Mouse (Mus musculus) heart, adult 2 months (tissue): ENCODE results near the gene Gm20388. TPM values are rescaled to one million over a fixed set of nuclear protein-coding genes. Genes with fewer than 3 reads are reported as not detected.

Experiments used
- DNase-seq, 2 experiments: peaks; one replicate each; pipeline ENCODE4 v3.0.0; 2021
- H3K27ac ChIP-seq: fragments of 200-600 bp; 2 replicates; pipeline ENCODE4 v1.8.1; 2022
- H3K27me3 ChIP-seq: fragments of 200-500 bp; 2 replicates; pipeline ENCODE4 v1.6.1; 2012; ENCODE audit warnings: mild to moderate bottlenecking, low read length, inconsistent platforms, mixed read lengths; ENCODE audit not compliant: control insufficient read depth, insufficient read depth
- H3K36me3 ChIP-seq: fragments of 200-500 bp; 2 replicates; pipeline ENCODE4 v1.6.1; 2012; ENCODE audit warnings: low read length, inconsistent platforms; ENCODE audit not compliant: control insufficient read depth, insufficient read depth
- H3K4me1 ChIP-seq: fragments of 200-500 bp; 2 replicates; pipeline ENCODE4 v1.6.1; 2011; ENCODE audit warnings: low read length; ENCODE audit not compliant: control insufficient read depth, insufficient read depth
- H3K4me3 ChIP-seq: fragments of 200-600 bp; 2 replicates; pipeline ENCODE4 v1.8.1; 2022
- H3K79me2 ChIP-seq: fragments of 200-500 bp; replicated peaks from 2 replicates; pipeline ENCODE4 v1.6.1; 2012; ENCODE audit warnings: mild to moderate bottlenecking, inconsistent platforms, low read length, moderate library complexity, mixed read lengths; ENCODE audit not compliant: control insufficient read depth, insufficient read depth
- H3K9ac ChIP-seq: fragments of 200-500 bp; 2 replicates; pipeline ENCODE4 v1.6.1; 2012; ENCODE audit warnings: low read depth, mild to moderate bottlenecking, control low read depth, inconsistent platforms, low read length, mixed read lengths
- CTCF ChIP-seq: fragments of 200-600 bp; IDR thresholded peaks from 2 replicates; pipeline ENCODE4 v1.8.1; 2022; ENCODE audit warnings: antibody characterized with exemption, mild to moderate bottlenecking, moderate library complexity
- EP300 ChIP-seq: fragments of 200-500 bp; IDR thresholded peaks from 2 replicates; pipeline ENCODE4 v1.6.1; 2011; ENCODE audit warnings: low read depth, low read length, control low read depth; ENCODE audit not compliant: insufficient read depth
- POLR2A ChIP-seq: fragments of 200-500 bp; IDR thresholded peaks from 2 replicates; pipeline ENCODE4 v1.6.1; 2011; ENCODE audit warnings: mild to moderate bottlenecking, low read depth, low read length, control low read depth; ENCODE audit not compliant: insufficient read depth
- WGBS: fragments of 180-500 bp; shearing (Covaris S2); methylation state at CpG from one replicate; pipeline ENCODE4 v1.1.7; 2018; 5-methylcytosine and 5-hydroxymethylcytosine counted together
- intact Hi-C: fragments of 180-260 bp; cut with DNase I; formaldehyde crosslinking; loops from one replicate; pipeline ENCODE4 v1.15.1; 2025
- polyA plus RNA-seq: library from polyadenylated mRNA; depleted of rRNA; stranded (reverse); fragments of >200 nt; gene quantifications from 2 replicates; pipeline ENCODE4 v1.2.3, GENCODE M21; 2012
- total RNA-seq, 2 experiments: library from RNA; stranded (reverse); gene quantifications; 2 replicates each; pipeline ENCODE4 v1.2.3; 2021

The Gm20388 gene
- total and polyA plus RNA-seq, 3 experiments: 1.8 to 32.3 TPM; not detected in 1

DNA sequence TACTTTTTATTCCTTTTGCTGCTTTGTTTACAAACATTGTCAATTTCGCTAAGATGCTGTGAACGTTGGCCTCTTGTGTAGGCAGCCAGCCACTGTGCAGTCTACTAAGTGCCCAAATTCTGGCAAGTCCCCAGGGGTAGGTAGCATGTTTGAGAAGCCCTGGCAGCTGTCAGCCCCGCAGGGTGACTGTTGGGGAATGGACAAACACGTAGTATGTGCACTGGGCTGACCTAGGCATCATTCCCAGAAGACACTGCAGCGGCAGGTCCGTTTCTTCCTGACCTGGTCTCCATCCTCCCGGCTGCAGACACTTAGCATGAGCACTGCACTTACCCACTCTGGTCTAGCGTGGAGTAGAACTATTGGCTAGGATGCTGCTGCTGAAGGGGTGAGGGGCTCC lies 2093.0 kb downstream of the Gm20388 start:
- peak; percentile 46 to 59 for DNase-seq
- Histone ChIP-seq H3K4me1 (no peaks in the 10 kb centered on the region), H3K79me2 (no peaks in the 10 kb centered on the region), H3K27ac (no peak overlapping the region), H3K4me3 (no peak overlapping the region), H3K9ac (no peak overlapping the region), H3K36me3 (no peaks in the 10 kb centered on the region), H3K27me3 (no peaks in the 10 kb centered on the region)
- WGBS: 64% methylated on average over 8 of the region's 8 CpGs
- no peak for TF ChIP-seq CTCF
- no peak for TF ChIP-seq POLR2A
- TF ChIP-seq EP300: no peak
- intact Hi-C loops: no loop called here

DNA sequence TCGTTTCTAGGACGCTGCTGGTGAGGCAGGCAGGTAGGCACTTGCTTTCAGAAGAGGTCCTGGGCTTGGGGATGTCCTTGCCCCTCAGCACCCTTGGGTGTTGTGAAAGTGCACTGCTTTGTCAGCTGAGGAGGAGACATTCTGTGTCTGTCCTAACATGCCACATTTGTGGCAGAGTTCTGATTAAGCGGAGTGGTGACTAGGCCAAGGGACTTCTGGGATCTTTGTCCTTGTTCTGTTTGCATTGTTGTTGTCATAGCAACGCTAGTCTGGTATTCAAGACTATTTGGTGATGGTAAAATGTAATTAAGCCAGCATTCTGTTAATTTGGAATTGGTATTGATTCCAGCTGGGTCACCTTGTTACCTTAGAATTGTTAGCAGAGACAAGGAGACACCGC lies 2093.5 kb downstream of the Gm20388 start:
- no peaks in the 10 kb centered on the region for H3K79me2 ChIP-seq
- 80% methylated on average over 5 of the region's 5 CpGs for WGBS
- no peaks in the 10 kb centered on the region for H3K27me3 ChIP-seq
- no peaks in the 10 kb centered on the region for H3K36me3 ChIP-seq
- no peak overlapping the region for H3K27ac ChIP-seq
- TF ChIP-seq EP300 (no peak), CTCF (no peak), POLR2A (no peak)
- DNase-seq: no peak
- H3K4me1 ChIP-seq: no peaks in the 10 kb centered on the region
- H3K4me3 ChIP-seq: no peak overlapping the region
- H3K9ac ChIP-seq: no peak overlapping the region
- intact Hi-C loops: no loop called here

DNA sequence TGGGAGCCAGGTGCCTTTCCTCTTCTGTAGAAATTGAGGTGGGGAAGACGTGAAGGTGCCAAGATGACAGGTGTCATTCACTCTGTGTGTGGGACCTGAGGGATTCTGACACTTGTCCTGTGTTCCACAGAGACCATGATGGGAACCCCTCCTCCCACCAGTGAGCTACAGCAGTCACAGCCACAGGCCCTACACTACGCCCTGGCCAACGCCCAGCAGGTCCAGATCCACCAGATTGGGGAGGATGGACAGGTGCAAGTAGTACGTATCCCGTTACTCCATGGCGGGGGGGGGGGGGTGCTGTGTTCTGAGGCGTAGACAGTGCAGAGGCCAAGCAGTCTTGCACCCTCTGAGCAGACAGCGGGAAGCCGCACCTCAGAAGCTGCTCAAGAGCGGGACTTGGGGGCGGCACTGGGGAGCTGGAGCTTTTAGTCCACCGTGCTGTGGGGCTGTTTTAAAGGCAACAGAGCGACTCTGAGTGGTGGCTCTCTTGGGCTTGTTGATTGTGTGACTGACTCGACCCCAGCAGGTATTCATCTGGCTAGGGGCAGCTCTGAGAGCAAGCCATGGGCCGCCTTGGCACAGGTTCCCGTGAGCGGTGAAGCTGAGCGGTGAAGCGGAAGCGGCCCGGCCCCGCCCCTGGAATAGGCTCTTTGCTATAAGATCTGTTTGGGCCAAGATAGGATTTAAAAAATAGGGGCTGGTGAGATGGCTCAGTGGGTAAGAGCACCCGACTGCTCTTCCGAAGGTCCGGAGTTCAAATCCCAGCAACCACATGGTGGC lies 2095.0 kb downstream of the Gm20388 start:
- Histone ChIP-seq H3K4me1 (no peaks in the 10 kb centered on the region), H3K27ac (no peak overlapping the region), H3K9ac (no peak overlapping the region), H3K4me3 (no peak overlapping the region), H3K36me3 (no peaks in the 10 kb centered on the region), H3K27me3 (no peaks in the 10 kb centered on the region), H3K79me2 (no peaks in the 10 kb centered on the region)
- no peak for DNase-seq
- 95% methylated on average over 25 of the region's 25 CpGs for WGBS
- TF ChIP-seq EP300 (no peak), CTCF (no peak), POLR2A (no peak)
- intact Hi-C loops: no loop called here

DNA sequence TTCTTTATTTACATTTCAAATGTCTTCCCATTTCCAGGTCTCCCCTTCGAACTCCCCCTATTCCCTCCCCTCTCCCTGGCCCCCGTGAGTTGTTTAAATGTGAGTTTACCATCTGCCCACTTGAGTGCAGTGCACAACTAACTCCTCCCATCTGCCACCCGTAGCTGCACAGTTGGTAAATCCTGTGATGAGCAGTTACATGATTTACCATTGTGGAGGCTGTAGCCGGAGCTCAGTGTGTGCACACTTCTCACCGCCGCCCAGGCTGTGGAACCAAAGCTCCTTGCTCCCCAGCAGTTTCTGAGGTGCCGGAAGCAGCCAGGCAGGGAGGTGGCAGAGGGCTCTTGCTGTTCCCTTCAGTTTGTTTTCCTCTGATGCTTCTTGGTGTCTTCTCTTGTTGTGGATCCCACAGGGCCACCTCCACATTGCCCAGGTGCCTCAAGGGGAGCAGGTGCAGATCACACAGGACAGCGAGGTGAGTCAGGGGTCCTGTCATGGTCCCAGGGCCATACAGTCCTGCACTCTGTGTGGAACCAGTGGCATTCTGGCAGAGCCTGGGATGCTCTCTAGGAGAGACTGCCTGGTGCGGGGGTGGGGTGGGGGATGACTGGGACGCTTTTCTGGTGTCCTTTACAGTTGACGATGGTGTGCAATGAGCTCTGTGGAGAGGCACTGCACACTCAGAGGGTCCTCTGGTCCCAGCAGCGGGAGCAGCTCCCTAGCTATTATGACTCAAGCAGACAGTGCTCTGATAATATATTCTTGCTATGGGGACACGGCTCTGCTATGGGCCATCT lies 2096.2 kb downstream of the Gm20388 start:
- no peak for TF ChIP-seq CTCF
- no peak for TF ChIP-seq POLR2A
- no peak for TF ChIP-seq EP300
- no peaks in the 10 kb centered on the region for H3K36me3 ChIP-seq

GRCm38 (mm10) chr8:122008395-122008794 lies 2097.8 kb downstream of the Gm20388 start:
- H3K36me3 ChIP-seq: no peaks in the 10 kb centered on the region
- TF ChIP-seq EP300: no peak
- TF ChIP-seq POLR2A: no peak
- TF ChIP-seq CTCF: no peak

More for the DNA sequence above, 2096.2 kb downstream of the Gm20388 start:
- no peaks in the 10 kb centered on the region for H3K27me3 ChIP-seq
- no peaks in the 10 kb centered on the region for H3K4me1 ChIP-seq
- no peak overlapping the region for H3K4me3 ChIP-seq
- no peak overlapping the region for H3K9ac ChIP-seq
- no peaks in the 10 kb centered on the region for H3K79me2 ChIP-seq
- WGBS: 93% methylated on average over 13 of the region's 13 CpGs
- no peak for DNase-seq
- intact Hi-C loops: no loop called here
- H3K27ac ChIP-seq: no peak overlapping the region

GRCm38 (mm10) chr8:122010638-122011037 lies 2100.0 kb downstream of the Gm20388 start:
- no peaks in the 10 kb centered on the region; the same call in 1 of the 2 replicates for H3K4me1 ChIP-seq
- DNase-seq: no peak
- no peak overlapping the region for H3K27ac ChIP-seq
- no peaks in the 10 kb centered on the region for H3K79me2 ChIP-seq
- intact Hi-C loops: no loop called here
- no peaks in the 10 kb centered on the region for H3K27me3 ChIP-seq
- H3K36me3 ChIP-seq: no peaks in the 10 kb centered on the region
- TF ChIP-seq POLR2A (no peak), CTCF (no peak), EP300 (no peak)
- WGBS: 64% methylated on average over 5 of the region's 5 CpGs
- H3K4me3 ChIP-seq: no peak overlapping the region
- H3K9ac ChIP-seq: no peak overlapping the region

More at GRCm38 (mm10) chr8:122008395-122008794, 2097.8 kb downstream of the Gm20388 start:
- Histone ChIP-seq H3K27me3 (no peaks in the 10 kb centered on the region), H3K79me2 (no peaks in the 10 kb centered on the region), H3K27ac (no peak overlapping the region), H3K9ac (no peak overlapping the region), H3K4me1 (no peaks in the 10 kb centered on the region), H3K4me3 (no peak overlapping the region)
- intact Hi-C loops: no loop called here
- WGBS: 82% methylated on average over 5 of the region's 5 CpGs
- no peak for DNase-seq
